Mouse (Mus musculus) testis, adult 2 months (tissue): ENCODE measurements around the gene Ube2t. TPM values are rescaled to one million over a fixed set of nuclear protein-coding genes. Genes with fewer than 3 reads are reported as not detected.

Source experiments
- H3K27ac ChIP-seq: fragments of 200-500 bp; 2 replicates; pipeline ENCODE4 v1.5.1; 2012; ENCODE audit warnings: low read depth, low read length; ENCODE audit not compliant: control insufficient read depth, insufficient read depth
- H3K27me3 ChIP-seq: fragments of 200-500 bp; 2 replicates; pipeline ENCODE4 v1.6.1; 2012; ENCODE audit warnings: mild to moderate bottlenecking, low read length, moderate library complexity; ENCODE audit not compliant: control insufficient read depth, insufficient read depth
- H3K36me3 ChIP-seq: fragments of 200-500 bp; 2 replicates; pipeline ENCODE4 v1.6.1; 2012; ENCODE audit warnings: mild to moderate bottlenecking, low read length; ENCODE audit not compliant: control insufficient read depth, insufficient read depth
- H3K4me1 ChIP-seq: fragments of 200-500 bp; 2 replicates; pipeline ENCODE4 v1.6.1; 2012; ENCODE audit warnings: low read length; ENCODE audit not compliant: control insufficient read depth, insufficient read depth
- H3K4me3 ChIP-seq: fragments of 200-500 bp; 2 replicates; pipeline ENCODE4 v1.5.1; 2012; ENCODE audit warnings: low read depth, mild to moderate bottlenecking, low read length, moderate library complexity, mixed read lengths; ENCODE audit not compliant: control insufficient read depth
- CTCF ChIP-seq: fragments of 200-500 bp; IDR thresholded peaks from 2 replicates; pipeline ENCODE4 v1.5.1; 2012; ENCODE audit warnings: low read depth, mild to moderate bottlenecking, inconsistent platforms, low read length, moderate library complexity; ENCODE audit not compliant: control insufficient read depth, insufficient read depth, insufficient replicate concordance
- POLR2A ChIP-seq: fragments of 200-500 bp; IDR thresholded peaks from 2 replicates; pipeline ENCODE4 v1.6.1; 2012; ENCODE audit warnings: low read depth, mild to moderate bottlenecking, inconsistent platforms, low read length, moderate library complexity; ENCODE audit not compliant: control insufficient read depth
- polyA plus RNA-seq: library from polyadenylated mRNA; depleted of rRNA; stranded (reverse); fragments of >200 nt; gene quantifications from 2 replicates; pipeline ENCODE4 v1.2.3, GENCODE M21; 2012

Gene Ube2t
- polyA plus RNA-seq, 1 experiment: 54.2 TPM

GRCm38 (mm10) chr1:134995437-134995836, 33.1 kb downstream of the Ube2t start:
- Histone ChIP-seq H3K27ac (no peak overlapping the region), H3K4me3 (no peak overlapping the region), H3K36me3 (no peaks in the 10 kb centered on the region), H3K27me3 (no peaks in the 10 kb centered on the region), H3K4me1 (no peaks in the 10 kb centered on the region)
- TF ChIP-seq POLR2A (no peak), CTCF (no peak)

GRCm38 (mm10) chr1:134995954-134996353, 33.6 kb downstream of the Ube2t start:
- Histone ChIP-seq H3K36me3 (no peaks in the 10 kb centered on the region), H3K27me3 (no peaks in the 10 kb centered on the region), H3K27ac (no peak overlapping the region)

GRCm38 (mm10) chr1:134996471-134996870, 34.1 kb downstream of the Ube2t start:
- Histone ChIP-seq H3K4me1 (no peaks in the 10 kb centered on the region), H3K4me3 (no peak overlapping the region), H3K27ac (no peak overlapping the region), H3K36me3 (no peaks in the 10 kb centered on the region), H3K27me3 (no peaks in the 10 kb centered on the region)
- no peak for TF ChIP-seq CTCF
- TF ChIP-seq POLR2A: no peak

More at GRCm38 (mm10) chr1:134995954-134996353, 33.6 kb downstream of the Ube2t start:
- no peak for TF ChIP-seq POLR2A
- no peak for TF ChIP-seq CTCF
- no peak overlapping the region for H3K4me3 ChIP-seq
- no peaks in the 10 kb centered on the region for H3K4me1 ChIP-seq

DNA sequence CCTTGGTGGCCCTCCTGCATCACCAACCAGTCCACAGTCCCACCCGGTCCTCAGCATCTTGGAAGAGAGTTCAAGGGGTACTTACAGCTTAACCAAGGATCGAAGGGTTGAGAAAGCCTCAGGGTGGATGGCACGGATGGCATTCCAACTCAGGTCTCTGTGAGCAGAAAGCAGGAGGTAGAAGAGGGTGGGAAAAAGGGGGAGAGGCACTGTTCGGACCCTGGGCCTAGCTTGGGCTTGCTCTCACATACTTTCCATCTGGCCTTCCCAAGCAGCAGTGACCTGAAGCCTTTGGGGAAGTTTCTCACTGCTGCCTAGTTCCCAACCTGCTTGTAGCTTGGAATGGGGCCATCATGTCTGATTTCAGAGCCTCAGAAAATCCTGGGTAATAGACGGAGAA, 35.2 kb downstream of the Ube2t start:
- no peaks in the 10 kb centered on the region for H3K36me3 ChIP-seq
- H3K4me1 ChIP-seq: no peaks in the 10 kb centered on the region
- H3K4me3 ChIP-seq: no peak overlapping the region
- H3K27me3 ChIP-seq: no peaks in the 10 kb centered on the region
- no peak overlapping the region for H3K27ac ChIP-seq
- TF ChIP-seq POLR2A (no peak), CTCF (no peak)

GRCm38 (mm10) chr1:134998231-134998630, 35.9 kb downstream of the Ube2t start:
- TF ChIP-seq POLR2A (no peak), CTCF (no peak)
- H3K27ac ChIP-seq: no peak overlapping the region

GRCm38 (mm10) chr1:135000527-135000926, 38.2 kb downstream of the Ube2t start:
- no peak overlapping the region for H3K27ac ChIP-seq

More at GRCm38 (mm10) chr1:134998231-134998630, 35.9 kb downstream of the Ube2t start:
- Histone ChIP-seq H3K36me3 (no peaks in the 10 kb centered on the region), H3K27me3 (no peaks in the 10 kb centered on the region), H3K4me1 (no peaks in the 10 kb centered on the region), H3K4me3 (no peak overlapping the region)

GRCm38 (mm10) chr1:135003346-135003745, 41.0 kb downstream of the Ube2t start:
- Histone ChIP-seq H3K4me1 (no peaks in the 10 kb centered on the region), H3K27ac (no peak overlapping the region), H3K27me3 (no peaks in the 10 kb centered on the region), H3K4me3 (no peak overlapping the region), H3K36me3 (no peaks in the 10 kb centered on the region)
- TF ChIP-seq POLR2A (no peak), CTCF (no peak)

More at GRCm38 (mm10) chr1:135000527-135000926, 38.2 kb downstream of the Ube2t start:
- Histone ChIP-seq H3K27me3 (no peaks in the 10 kb centered on the region), H3K4me1 (no peaks in the 10 kb centered on the region), H3K36me3 (no peaks in the 10 kb centered on the region), H3K4me3 (no peak overlapping the region)
- TF ChIP-seq CTCF (no peak), POLR2A (no peak)

- Histone ChIP-seq H3K27me3 (no peaks in the 10 kb centered on the region), H3K4me1 (no peaks in the 10 kb centered on the region), H3K36me3 (no peaks in the 10 kb centered on the region), H3K27ac (no peak overlapping the region; the same call in 1 of the 2 replicates), H3K4me3 (no peak overlapping the region)
- TF ChIP-seq CTCF (no peak), POLR2A (no peak)
Observed at GRCm38 (mm10) chr1:135005696-135006095, 43.3 kb downstream of the Ube2t start.
